Mouse (Mus musculus): ENCODE measurements at regions not wholly inside any gene's neighbourhood (a gene's known extent, or its start where the extent isn't known, plus 50 kb on each side); places are given as distances from the start of the nearest gene placed in this dataset.
A peak's percentile ranks its signal among the peaks of the same experiment; 100 is the strongest.

- H3K9ac ChIP-seq = no peak overlapping the region
- no peak for ATAC-seq (ENCODE audit: borderline replicate concordance, extremely low read depth, low FRiP score, low TSS enrichment)
- no peaks in the 10 kb centered on the region for H3K9me3 ChIP-seq
- no peak overlapping the region for H3K4me3 ChIP-seq
- 35% methylated on average over 1 of the region's 1 CpGs for WGBS
- no peak overlapping the region for H3K4me2 ChIP-seq
- no peaks in the 10 kb centered on the region for H3K36me3 ChIP-seq
- H3K27ac ChIP-seq = no peak overlapping the region
- H3K27me3 ChIP-seq = no peaks in the 10 kb centered on the region
- H3K4me1 ChIP-seq = no peaks in the 10 kb centered on the region
Measured at GRCm38 (mm10) chr11:20882756-20883155, 51.9 kb upstream of the Lgalsl start.

DNA sequence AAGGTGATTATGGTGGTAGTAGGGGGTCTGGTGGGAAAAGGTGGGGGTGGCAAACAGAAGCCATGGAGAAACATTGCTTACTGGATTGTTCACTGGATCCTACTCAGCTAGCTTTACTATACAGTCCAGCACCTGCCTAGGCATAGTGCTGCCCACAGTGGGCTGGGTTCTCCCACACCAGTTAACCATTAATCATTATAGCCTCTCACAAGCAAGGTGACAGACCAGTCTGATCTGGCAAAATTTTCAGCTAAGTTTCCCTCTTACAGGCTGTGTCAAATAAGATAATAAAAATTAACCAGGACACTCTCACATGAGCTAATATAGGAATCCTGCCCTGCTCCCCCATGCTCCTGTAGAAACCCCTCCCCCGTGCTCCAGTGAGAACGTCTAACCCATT lies 53.1 kb upstream of the Lgalsl start:
- Histone ChIP-seq H3K9ac (no peak overlapping the region), H3K9me3 (no peaks in the 10 kb centered on the region), H3K36me3 (no peaks in the 10 kb centered on the region), H3K4me2 (no peak overlapping the region), H3K27ac (no peak overlapping the region), H3K4me1 (no peaks in the 10 kb centered on the region), H3K27me3 (no peaks in the 10 kb centered on the region), H3K4me3 (no peak overlapping the region)
- WGBS = 64% methylated on average over 2 of the region's 2 CpGs
- ATAC-seq (ENCODE audit: borderline replicate concordance, extremely low read depth, low FRiP score, low TSS enrichment) = no peak

- peak overlapping the region; percentile 36; the same call in 1 of the 2 replicates for H3K27ac ChIP-seq
- H3K27me3 ChIP-seq = no peaks in the 10 kb centered on the region
- H3K36me3 ChIP-seq = no peaks in the 10 kb centered on the region
- no peak overlapping the region for H3K4me2 ChIP-seq
- no peaks in the 10 kb centered on the region for H3K4me1 ChIP-seq
- WGBS = 69% methylated on average over 2 of the region's 2 CpGs
- ATAC-seq (ENCODE audit: borderline replicate concordance, extremely low read depth, low FRiP score, low TSS enrichment) = peak; percentile 69; the same call in 1 of the 2 replicates
- no peak overlapping the region for H3K9ac ChIP-seq
- H3K4me3 ChIP-seq = no peak overlapping the region
- no peaks in the 10 kb centered on the region for H3K9me3 ChIP-seq
Measured at GRCm38 (mm10) chr11:20887044-20887443, 56.2 kb upstream of the Lgalsl start.

DNA sequence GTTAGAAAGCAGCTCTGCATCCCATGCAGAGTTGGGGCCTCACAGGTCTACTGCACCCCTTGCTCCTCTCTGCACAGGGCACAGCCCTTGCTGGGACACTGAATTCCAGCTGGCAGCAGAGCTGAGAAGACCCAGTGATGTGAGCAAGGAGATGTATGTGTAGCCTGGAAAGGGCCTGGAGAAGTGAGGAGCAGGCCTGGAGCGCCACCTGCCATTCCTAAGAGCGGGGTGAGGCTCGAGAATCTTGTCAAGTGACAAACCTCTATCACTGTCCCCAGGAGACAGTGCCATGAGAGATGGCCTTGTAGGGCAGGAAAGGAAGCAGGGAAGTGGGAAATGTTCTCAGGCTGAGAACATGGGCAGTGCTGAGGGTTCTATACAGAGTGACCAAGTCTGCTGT lies 59.6 kb upstream of the Lgalsl start:
- no peak overlapping the region for H3K9ac ChIP-seq
- H3K4me3 ChIP-seq = no peak overlapping the region
- no peak overlapping the region for H3K4me2 ChIP-seq
- H3K36me3 ChIP-seq = no peaks in the 10 kb centered on the region
- H3K27me3 ChIP-seq = no peaks in the 10 kb centered on the region
- 68% methylated on average over 3 of the region's 3 CpGs for WGBS
- H3K4me1 ChIP-seq = 0 out of 2 replicates have a peak, but pooled peaks cover 3% of the 10 kb centered on the region
- H3K9me3 ChIP-seq = no peaks in the 10 kb centered on the region
- no peak for ATAC-seq (ENCODE audit: borderline replicate concordance, extremely low read depth, low FRiP score, low TSS enrichment)
- H3K27ac ChIP-seq = no peak overlapping the region

GRCm38 (mm10) chr11:20891711-20892110 lies 60.9 kb upstream of the Lgalsl start:
- ATAC-seq (ENCODE audit: borderline replicate concordance, extremely low read depth, low FRiP score, low TSS enrichment) = no peak
- H3K36me3 ChIP-seq = no peaks in the 10 kb centered on the region
- 75% methylated on average over 10 of the region's 10 CpGs for WGBS

DNA sequence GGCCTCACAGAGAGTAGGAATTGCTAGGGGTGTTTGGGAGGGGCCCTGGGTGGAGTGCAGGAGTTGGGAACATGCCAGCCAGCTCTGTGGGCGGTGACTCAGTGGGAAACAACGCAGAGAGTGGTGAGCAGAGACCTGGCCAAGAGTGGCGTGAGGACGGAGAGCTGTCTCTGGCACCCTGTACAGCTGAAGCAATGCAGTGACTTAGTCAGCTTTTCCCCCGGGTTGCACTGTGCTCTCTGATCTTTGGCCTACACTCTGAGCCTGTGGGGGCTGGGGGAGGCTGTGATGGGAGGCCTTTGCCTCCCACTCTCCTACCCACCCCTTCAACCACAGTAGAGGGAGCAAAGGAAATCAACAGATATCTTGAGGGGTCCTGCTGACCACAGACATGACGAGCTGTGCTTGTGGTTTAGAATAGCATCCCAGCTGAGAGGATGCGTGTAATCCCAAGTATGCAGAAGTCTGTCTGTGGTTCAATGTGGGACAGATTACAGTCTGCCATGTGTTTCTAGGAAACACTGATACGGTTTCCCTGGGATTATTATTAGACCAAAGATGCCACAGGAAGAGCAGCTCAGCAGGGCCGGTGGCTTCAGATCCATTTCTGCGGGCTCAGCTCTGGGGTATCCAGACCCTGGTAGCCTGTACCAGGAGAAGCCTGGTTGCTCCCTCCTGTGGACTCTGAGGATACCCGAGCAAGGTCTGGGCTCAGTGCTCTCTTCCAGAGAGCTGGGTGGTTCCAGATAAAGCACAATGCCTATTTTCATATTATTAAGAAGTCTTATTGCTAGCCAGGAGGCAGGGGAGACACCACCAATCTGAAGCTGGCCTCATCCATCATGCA lies 65.6 kb upstream of the Lgalsl start:
- no peak overlapping the region for H3K9ac ChIP-seq
- no peaks in the 10 kb centered on the region for H3K9me3 ChIP-seq
- peak; percentile 78; the same call in 1 of the 2 replicates for ATAC-seq (ENCODE audit: borderline replicate concordance, extremely low read depth, low FRiP score, low TSS enrichment)
- peaks cover 23% of the 10 kb centered on the region for H3K4me1 ChIP-seq
- 39% methylated on average over 11 of the region's 11 CpGs for WGBS
- H3K4me2 ChIP-seq = no peak overlapping the region
- H3K27me3 ChIP-seq = no peaks in the 10 kb centered on the region
- H3K36me3 ChIP-seq = no peaks in the 10 kb centered on the region
- H3K27ac ChIP-seq = peak overlapping the region; percentile 41
- no peak overlapping the region for H3K4me3 ChIP-seq

More at GRCm38 (mm10) chr11:20891711-20892110, 60.9 kb upstream of the Lgalsl start:
- H3K27me3 ChIP-seq = no peaks in the 10 kb centered on the region
- H3K4me2 ChIP-seq = no peak overlapping the region
- H3K4me3 ChIP-seq = no peak overlapping the region
- H3K27ac ChIP-seq = no peak overlapping the region
- no peak overlapping the region for H3K9ac ChIP-seq
- peaks cover 12% of the 10 kb centered on the region for H3K4me1 ChIP-seq
- H3K9me3 ChIP-seq = no peaks in the 10 kb centered on the region

GRCm38 (mm10) chr11:20897468-20897867 lies 66.6 kb upstream of the Lgalsl start:
- ATAC-seq (ENCODE audit: borderline replicate concordance, extremely low read depth, low FRiP score, low TSS enrichment) = 0 out of 2 replicates have a peak, but pooled peaks have one; percentile 24
- 57% methylated on average over 7 of the region's 7 CpGs for WGBS
- peaks cover 23% of the 10 kb centered on the region for H3K4me1 ChIP-seq
- no peak overlapping the region for H3K9ac ChIP-seq
- H3K9me3 ChIP-seq = no peaks in the 10 kb centered on the region
- H3K27me3 ChIP-seq = no peaks in the 10 kb centered on the region
- no peak overlapping the region for H3K4me2 ChIP-seq
- no peaks in the 10 kb centered on the region for H3K36me3 ChIP-seq
- no peak overlapping the region for H3K27ac ChIP-seq
- H3K4me3 ChIP-seq = no peak overlapping the region

DNA sequence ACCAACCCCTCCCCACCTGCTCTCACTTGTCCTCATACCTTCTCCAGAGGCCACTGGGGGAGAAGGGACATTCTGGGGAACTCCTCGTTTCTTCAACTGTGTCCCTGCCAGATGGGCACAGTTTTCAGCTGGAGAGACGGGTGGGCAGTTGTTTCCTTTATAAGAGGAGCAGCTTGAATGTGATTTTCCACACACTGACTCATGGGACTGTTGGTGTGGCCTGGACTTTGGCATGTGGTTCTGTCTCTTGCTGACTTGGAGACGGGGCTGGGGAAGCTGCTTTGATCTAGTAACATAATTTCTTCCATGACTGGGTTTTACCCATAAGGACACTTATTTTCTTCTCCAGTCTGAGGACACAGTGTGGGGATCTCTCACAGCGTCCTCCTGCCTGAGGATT lies 67.7 kb upstream of the Lgalsl start:
- 62% methylated on average over 4 of the region's 4 CpGs for WGBS
- Histone ChIP-seq H3K4me1 (peaks cover 23% of the 10 kb centered on the region), H3K9ac (no peak overlapping the region), H3K9me3 (no peaks in the 10 kb centered on the region), H3K27ac (no peak overlapping the region), H3K36me3 (no peaks in the 10 kb centered on the region), H3K27me3 (no peaks in the 10 kb centered on the region), H3K4me3 (no peak overlapping the region), H3K4me2 (no peak overlapping the region)
- no peak for ATAC-seq (ENCODE audit: borderline replicate concordance, extremely low read depth, low FRiP score, low TSS enrichment)

GRCm38 (mm10) chr11:20899766-20900165 lies 68.9 kb upstream of the Lgalsl start:
- Histone ChIP-seq H3K9ac (no peak overlapping the region), H3K9me3 (no peaks in the 10 kb centered on the region), H3K4me2 (no peak overlapping the region), H3K27me3 (no peaks in the 10 kb centered on the region), H3K27ac (no peak overlapping the region), H3K4me3 (no peak overlapping the region), H3K36me3 (no peaks in the 10 kb centered on the region), H3K4me1 (peaks cover 21% of the 10 kb centered on the region)
- ATAC-seq (ENCODE audit: borderline replicate concordance, extremely low read depth, low FRiP score, low TSS enrichment) = no peak
- WGBS = 82% methylated on average over 6 of the region's 6 CpGs

DNA sequence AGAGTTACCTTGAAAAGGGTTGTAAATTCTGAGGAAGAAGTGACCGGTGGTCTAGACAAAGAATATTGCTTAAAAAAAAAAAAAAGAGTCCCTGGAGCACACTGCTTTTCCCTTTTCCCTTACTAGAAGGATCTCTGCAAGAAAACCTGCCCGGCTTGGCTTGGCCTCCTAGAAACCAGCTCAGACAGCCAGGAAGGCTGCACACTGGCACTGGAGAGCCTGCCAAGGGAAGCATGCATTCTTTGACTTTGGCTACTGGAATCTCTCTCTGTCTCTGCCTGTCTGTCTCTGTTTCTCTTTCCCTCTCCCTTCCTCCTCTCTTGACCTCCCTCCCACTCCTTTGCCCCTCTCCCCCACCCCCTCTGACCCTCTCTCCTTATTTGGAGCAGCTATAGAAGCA lies 71.1 kb upstream of the Lgalsl start:
- Histone ChIP-seq H3K4me2 (no peak overlapping the region), H3K4me1 (peaks cover 8% of the 10 kb centered on the region; the same call in 1 of the 2 replicates), H3K27me3 (no peaks in the 10 kb centered on the region), H3K36me3 (no peaks in the 10 kb centered on the region), H3K4me3 (no peak overlapping the region), H3K27ac (no peak overlapping the region), H3K9me3 (no peaks in the 10 kb centered on the region), H3K9ac (no peak overlapping the region)
- ATAC-seq (ENCODE audit: borderline replicate concordance, extremely low read depth, low FRiP score, low TSS enrichment) = no peak
- WGBS = 51% methylated on average over 2 of the region's 2 CpGs

- ATAC-seq (ENCODE audit: borderline replicate concordance, extremely low read depth, low FRiP score, low TSS enrichment) = no peak
- H3K4me2 ChIP-seq = no peak overlapping the region
- H3K4me1 ChIP-seq = 0 out of 2 replicates have a peak, but pooled peaks cover 4% of the 10 kb centered on the region
- no peak overlapping the region for H3K4me3 ChIP-seq
- no peaks in the 10 kb centered on the region for H3K36me3 ChIP-seq
- 70% methylated on average over 8 of the region's 8 CpGs for WGBS
- no peaks in the 10 kb centered on the region for H3K27me3 ChIP-seq
- H3K27ac ChIP-seq = no peak overlapping the region
- no peak overlapping the region for H3K9ac ChIP-seq
- no peaks in the 10 kb centered on the region for H3K9me3 ChIP-seq
Measured at GRCm38 (mm10) chr11:20902910-20903309, 72.1 kb upstream of the Lgalsl start.

GRCm38 (mm10) chr11:20907996-20908395 lies 77.1 kb upstream of the Lgalsl start:
- Histone ChIP-seq H3K9ac (no peak overlapping the region), H3K27ac (no peak overlapping the region), H3K4me2 (no peak overlapping the region), H3K36me3 (no peaks in the 10 kb centered on the region), H3K4me3 (no peak overlapping the region), H3K4me1 (0 out of 2 replicates have a peak, but pooled peaks cover 2% of the 10 kb centered on the region), H3K9me3 (no peaks in the 10 kb centered on the region), H3K27me3 (no peaks in the 10 kb centered on the region)
- ATAC-seq (ENCODE audit: borderline replicate concordance, extremely low read depth, low FRiP score, low TSS enrichment) = no peak
- WGBS = 57% methylated on average over 3 of the region's 3 CpGs

Measured in lung, embryonic 15.5 days (tissue).